Comparison of ENCODE assay signal across 8 mouse cellular contexts in the genomic region with DNA sequence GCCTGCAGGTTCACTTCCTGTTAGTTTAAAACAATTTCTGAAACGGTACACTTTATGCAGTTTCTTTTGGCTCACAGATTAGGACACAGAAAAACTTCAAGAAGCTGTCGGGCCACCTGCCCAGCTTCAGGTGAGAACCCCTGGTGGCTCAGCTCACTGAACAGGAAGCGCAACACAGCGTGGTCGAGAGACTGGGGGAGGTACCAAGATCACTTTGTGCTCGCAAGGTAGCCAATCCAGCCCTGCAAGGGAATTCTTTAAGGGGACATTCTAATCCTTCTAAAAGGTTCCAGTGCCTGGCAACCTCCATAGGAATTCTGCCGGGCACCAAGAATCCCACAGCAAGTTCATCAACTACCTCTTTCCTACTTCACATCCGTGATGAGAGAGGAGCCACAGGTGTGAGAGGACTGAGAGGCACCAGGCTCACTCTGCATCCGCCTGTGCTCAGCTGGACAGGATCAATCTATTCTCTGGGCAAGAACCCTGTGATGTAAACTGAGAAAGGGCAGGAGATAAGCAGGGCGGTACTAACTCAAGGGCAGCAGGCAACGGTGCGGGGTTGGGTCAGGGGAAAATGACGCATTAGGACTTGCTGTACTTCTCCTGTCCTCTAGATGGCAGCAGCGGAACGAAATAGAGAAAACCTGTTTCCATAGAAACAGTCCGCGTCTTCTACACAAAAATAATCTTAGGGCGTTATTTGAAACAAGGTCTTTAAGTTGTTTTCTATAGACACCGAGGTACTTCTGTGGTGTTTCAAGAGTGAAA.
DNase-seq lines count a peak whose midpoint lies in the region; ATAC-seq lines count a peak whose summit lies in the region.

No protein-coding gene starts in this region.

- peaks cover 7% of the 10 kb centered on the region; the same call in 1 of the 2 replicates for H3K4me1 ChIP-seq in embryonic facial prominence, embryonic 12.5 days
- peaks cover 12% of the 10 kb centered on the region for H3K4me1 ChIP-seq in limb, embryonic 10.5 days
- H3K4me1 ChIP-seq in midbrain, embryonic 13.5 days (replicated peaks) = peaks cover 11% of the 10 kb centered on the region

- DNase-seq in 3T3-L1 (ENCODE audit: low read depth, low spot score) = peak; percentile 91
- peak; percentile 62 for DNase-seq in adrenal gland, postnatal 25 days
- peak; percentile 62 to 84 for DNase-seq in heart, adult 18-20 months
- peak; percentile 70 for DNase-seq in kidney, adult 18-20 months
- DNase-seq in limb, embryonic 10.5 days (ENCODE audit: low spot score) = peak; percentile 77
- peak; percentile 39 for DNase-seq in spleen, adult 12 weeks (ENCODE audit: low spot score)

- ATAC-seq in embryonic facial prominence, embryonic 12.5 days (ENCODE audit: insufficient number of reproducible peaks, insufficient read depth, low FRiP score, low TSS enrichment) = no peak
- peak; percentile 86 for ATAC-seq in midbrain, embryonic 13.5 days

- H3K27me3 ChIP-seq in embryonic facial prominence, embryonic 12.5 days = peaks cover 8% of the 10 kb centered on the region; the same call in 1 of the 2 replicates
- peaks cover 30% of the 10 kb centered on the region for H3K27me3 ChIP-seq in limb, embryonic 10.5 days (ENCODE audit: low read depth, poor library complexity, severe bottlenecking)
- peaks cover 17% of the 10 kb centered on the region for H3K27me3 ChIP-seq in midbrain, embryonic 13.5 days

- peak overlapping the region; percentile 46 for H3K4me2 ChIP-seq in embryonic facial prominence, embryonic 12.5 days (replicated peaks)
- peak overlapping the region; percentile 47 for H3K4me2 ChIP-seq in midbrain, embryonic 13.5 days (replicated peaks)

- 2% methylated on average over 19 of the region's 19 CpGs for whole genome bisulfite sequencing in embryonic facial prominence, embryonic 12.5 days
- 3% methylated on average over 19 of the region's 19 CpGs for WGBS in limb, embryonic 10.5 days
- WGBS in midbrain, embryonic 13.5 days = 2% methylated on average over 19 of the region's 19 CpGs

- no peaks in the 10 kb centered on the region for H3K9me3 ChIP-seq in embryonic facial prominence, embryonic 12.5 days
- no peaks in the 10 kb centered on the region for H3K9me3 ChIP-seq in limb, embryonic 10.5 days (replicated peaks)
- H3K9me3 ChIP-seq in midbrain, embryonic 13.5 days = no peaks in the 10 kb centered on the region

- H3K4me3 ChIP-seq in embryonic facial prominence, embryonic 12.5 days = peak overlapping the region; percentile 19; the same call in 1 of the 2 replicates
- H3K4me3 ChIP-seq in limb, embryonic 10.5 days = peak overlapping the region; percentile 25
- H3K4me3 ChIP-seq in midbrain, embryonic 13.5 days (replicated peaks) = peak overlapping the region; percentile 17; the same call in 1 of the 2 replicates

- H3K27ac ChIP-seq in embryonic facial prominence, embryonic 12.5 days = no peak overlapping the region
- H3K27ac ChIP-seq in limb, embryonic 10.5 days = no peak overlapping the region
- no peak overlapping the region for H3K27ac ChIP-seq in midbrain, embryonic 13.5 days

- H3K9ac ChIP-seq in embryonic facial prominence, embryonic 12.5 days = no peak overlapping the region
- no peak overlapping the region for H3K9ac ChIP-seq in midbrain, embryonic 13.5 days (replicated peaks)

- no peaks in the 10 kb centered on the region for H3K36me3 ChIP-seq in embryonic facial prominence, embryonic 12.5 days
- H3K36me3 ChIP-seq in limb, embryonic 10.5 days = no peaks in the 10 kb centered on the region
- H3K36me3 ChIP-seq in midbrain, embryonic 13.5 days = no peaks in the 10 kb centered on the region

Comparison
In these comparisons a context has a peak if more than half of its experiments do, and no peak if none do; other contexts are left out.
1. DNase-seq: peak in every context shown above with its lines; median percentile 91 in 3T3-L1; 77 in limb, embryonic 10.5 days; 73 in heart, adult 18-20 months; 70 in kidney, adult 18-20 months; 62 in adrenal gland, postnatal 25 days; 39 in spleen, adult 12 weeks.